Mouse (Mus musculus) liver, embryonic 14.5 days (tissue): Measurements from ENCODE around the gene Ctns. TPM values are rescaled to one million over a fixed set of nuclear protein-coding genes. Genes with fewer than 3 reads are reported as not detected.

Experiments used
- ATAC-seq: fragments of 200-750 bp; cut with Nextera tagmentation; 2 replicates; pipeline ENCODE4 v1.8.0; 2017; ENCODE audit warnings: moderate number of reproducible peaks, mild to moderate bottlenecking, moderate library complexity; ENCODE audit not compliant: insufficient read depth
- DNase-seq, 3 experiments: peaks; one replicate each; pipeline ENCODE4 v3.0.0-alpha.2; 2012 to 2013; ENCODE audit warnings: low read depth in 3 of 3, low spot score in 3 of 3
- H3K27ac ChIP-seq: fragments of 300-500 bp; sonication (generic); 2 replicates; pipeline ENCODE4 v1.5.1; 2014; ENCODE audit warnings: moderate library complexity, mild to moderate bottlenecking, control low read depth, inconsistent platforms
- H3K27me3 ChIP-seq: fragments of 300-500 bp; sonication (generic); 2 replicates; pipeline ENCODE4 v1.6.1; 2014; ENCODE audit warnings: mild to moderate bottlenecking, low read length, moderate library complexity; ENCODE audit not compliant: control insufficient read depth, insufficient read depth
- H3K36me3 ChIP-seq: fragments of 300-500 bp; sonication (generic); replicated peaks from 2 replicates; pipeline ENCODE4 v1.6.1; 2014; ENCODE audit warnings: low read depth; ENCODE audit not compliant: control insufficient read depth, insufficient read depth
- H3K4me1 ChIP-seq, 2 experiments: fragments of 200-500 bp in 1 of 2; fragments of 300-500 bp in 1 of 2; sonication (generic) in 1 of 2; replicated peaks; 2 replicates each; pipeline ENCODE4 v1.6.1; 2012 to 2014; ENCODE audit warnings: antibody characterized with exemption in 1 of 2, inconsistent platforms in 1 of 2, low read length in 1 of 2; ENCODE audit not compliant: control insufficient read depth in 2 of 2, insufficient read depth in 2 of 2
- H3K4me2 ChIP-seq: fragments of 300-500 bp; sonication (generic); 2 replicates; pipeline ENCODE4 v1.6.1; 2014; ENCODE audit warnings: low read depth, mild to moderate bottlenecking, control low read depth, moderate library complexity
- H3K4me3 ChIP-seq, 2 experiments: fragments of 200-500 bp in 1 of 2; fragments of 300-500 bp in 1 of 2; sonication (generic) in 1 of 2; 2 replicates each; pipeline ENCODE4 v1.5.1; 2012 to 2014; ENCODE audit warnings: low read depth in 2 of 2, low read length in 2 of 2, mild to moderate bottlenecking in 2 of 2, control low read depth in 1 of 2, inconsistent platforms in 1 of 2, moderate library complexity in 1 of 2; ENCODE audit not compliant: insufficient read depth in 1 of 2
- H3K9ac ChIP-seq: fragments of 300-500 bp; sonication (generic); replicated peaks from 2 replicates; pipeline ENCODE4 v1.6.1; 2014; ENCODE audit warnings: mild to moderate bottlenecking, control low read depth, moderate library complexity
- H3K9me3 ChIP-seq: fragments of 300-500 bp; sonication (generic); 2 replicates; pipeline ENCODE4 v1.6.1; 2016; ENCODE audit warnings: low read length, mixed read lengths; ENCODE audit not compliant: control insufficient read depth
- CTCF ChIP-seq: IDR thresholded peaks from 2 replicates; pipeline ENCODE4 v1.5.1; 2016; ENCODE audit warnings: antibody characterized with exemption, low read depth, control low read depth
- EP300 ChIP-seq: IDR thresholded peaks from 2 replicates; pipeline ENCODE4 v1.6.1; 2016; ENCODE audit warnings: antibody characterized with exemption, low read depth
- WGBS: fragments of 180-500 bp; shearing (Covaris S2); extraction: QIAGEN DNeasy Blood & Tissue Kit; methylation state at CpG from one replicate; pipeline ENCODE4 v1.1.7; 2014; ENCODE audit not compliant: insufficient replicate concordance; 5-methylcytosine and 5-hydroxymethylcytosine counted together
- polyA plus RNA-seq, 2 experiments: library from polyadenylated mRNA; depleted of rRNA in 1 of 2; stranded (reverse) in 1 of 2; unstranded in 1 of 2; fragments of >200 nt; fragmentation: Nextera tagmentation in 1 of 2; extraction: Ambion mirVana in 1 of 2; gene quantifications; 2 replicates each; pipeline versions ENCODE4 v1.2.1 to v1.2.3; 2012 to 2014

Ctns gene
- polyA plus RNA-seq, 2 experiments, result 4.8 to 5.3 TPM

DNA sequence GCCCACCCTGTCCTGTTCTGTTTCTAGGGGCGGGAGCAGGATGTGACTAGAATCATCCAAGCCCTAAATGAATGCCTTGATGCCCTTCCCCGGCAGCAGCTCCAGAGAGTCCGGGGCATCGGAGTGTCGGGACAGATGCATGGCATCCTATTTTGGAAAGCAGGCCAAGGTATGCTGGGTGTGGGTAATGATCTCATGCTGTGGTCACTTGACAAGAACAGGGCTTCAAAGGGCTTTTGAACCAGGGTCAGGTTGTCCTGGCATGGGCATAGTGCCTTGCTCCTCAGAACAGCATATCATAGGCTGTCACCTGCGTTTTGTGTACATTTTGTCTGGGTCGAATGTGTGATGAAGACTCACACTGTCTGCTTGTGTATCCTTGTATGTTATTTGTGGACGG is 5.1 kb upstream of the Ctns start:
- WGBS, result 68% methylated on average over 8 of the region's 8 CpGs
- ATAC-seq (no peak), DNase-seq (no peak)
- Histone ChIP-seq H3K36me3 (no peaks in the 10 kb centered on the region), H3K9me3 (no peaks in the 10 kb centered on the region), H3K4me2 (no peak overlapping the region), H3K9ac (no peak overlapping the region), H3K27me3 (no peaks in the 10 kb centered on the region), H3K4me3 (no peak overlapping the region), H3K4me1 (peaks cover 4 to 5% of the 10 kb centered on the region in 2 experiments), H3K27ac (no peak overlapping the region)
- TF ChIP-seq EP300, result no peak
- TF ChIP-seq CTCF, result no peak

- H3K9me3 ChIP-seq, result no peaks in the 10 kb centered on the region
- no peak overlapping the region for H3K4me2 ChIP-seq
- H3K27me3 ChIP-seq, result no peaks in the 10 kb centered on the region
- peaks cover 4 to 8% of the 10 kb centered on the region in 2 experiments for H3K4me1 ChIP-seq
- peak; percentile 40; the same call in 1 of the 2 replicates for TF ChIP-seq CTCF
- no peak for TF ChIP-seq EP300
- 33% methylated on average over 4 of the region's 4 CpGs for WGBS
- H3K9ac ChIP-seq, result no peak overlapping the region
- no peak for ATAC-seq
- no peak overlapping the region for H3K27ac ChIP-seq
- no peak for DNase-seq
- no peak overlapping the region for H3K4me3 ChIP-seq
- no peaks in the 10 kb centered on the region for H3K36me3 ChIP-seq
These were observed 2.8 kb upstream of the Ctns start for GRCm38 (mm10) chr11:73201597-73201996.

DNA sequence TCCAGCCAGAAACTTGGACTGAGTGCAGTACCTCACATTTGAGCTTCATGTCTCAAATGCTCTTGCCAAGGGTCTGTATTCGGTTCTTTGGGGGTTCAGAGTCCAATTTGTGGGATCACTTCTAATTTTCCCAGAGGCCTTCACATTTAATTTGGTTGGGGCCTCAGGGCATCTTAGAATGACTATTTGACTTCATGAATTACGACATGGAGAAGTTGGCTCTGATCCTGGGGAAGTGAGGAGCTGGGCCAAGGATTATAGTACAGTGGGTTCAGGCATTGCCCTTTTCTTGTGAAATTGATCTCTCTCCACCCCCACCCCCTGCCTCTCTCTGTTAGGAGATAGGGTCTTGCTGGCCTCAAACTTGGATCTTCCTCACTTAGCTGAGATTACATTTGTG is 2.2 kb upstream of the Ctns start:
- Histone ChIP-seq H3K4me2 (no peak overlapping the region), H3K4me3 (no peak overlapping the region), H3K36me3 (no peaks in the 10 kb centered on the region), H3K27me3 (no peaks in the 10 kb centered on the region), H3K27ac (no peak overlapping the region), H3K9me3 (no peaks in the 10 kb centered on the region), H3K4me1 (peaks cover 4 to 8% of the 10 kb centered on the region in 2 experiments), H3K9ac (no peak overlapping the region)
- DNase-seq, result no peak
- WGBS, result 63% methylated on average over 2 of the region's 2 CpGs
- TF ChIP-seq CTCF (no peak), EP300 (no peak)
- no peak for ATAC-seq

DNA sequence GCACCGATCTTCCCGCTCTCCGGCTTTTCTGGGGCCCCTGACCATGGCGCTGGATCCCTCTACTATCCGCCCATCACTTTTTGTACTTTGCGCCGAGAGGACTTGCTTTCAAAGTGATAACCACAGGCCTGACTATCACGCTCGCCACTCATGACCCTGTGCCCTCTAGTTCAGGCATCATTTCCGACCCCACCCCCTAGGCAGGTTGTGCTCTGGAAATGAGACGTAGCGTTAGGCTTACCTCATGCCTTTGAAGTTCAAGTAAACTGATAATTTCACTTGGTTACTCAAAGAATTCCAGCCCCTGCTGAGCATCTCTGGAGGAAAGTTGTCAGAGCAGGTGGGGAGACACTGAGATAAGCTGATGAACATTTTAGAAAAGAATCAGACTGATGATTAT is 1.0 kb upstream of the Ctns start:
- peak; percentile 14; the same call in 1 of the 2 replicates for ATAC-seq
- Histone ChIP-seq H3K27me3 (no peaks in the 10 kb centered on the region), H3K4me1 (peaks cover 4 to 8% of the 10 kb centered on the region in 2 experiments), H3K36me3 (no peaks in the 10 kb centered on the region), H3K9ac (peak overlapping the region; percentile 88), H3K9me3 (no peaks in the 10 kb centered on the region), H3K4me2 (peak overlapping the region; percentile 81), H3K27ac (no peak overlapping the region), H3K4me3 (peak overlapping the region; percentile 73 to 83)
- no peak for TF ChIP-seq EP300
- TF ChIP-seq CTCF, result no peak
- peak in 2 of 3 experiments; percentile 42 to 51 for DNase-seq
- under 1% methylated on average over 12 of the region's 12 CpGs for WGBS

- H3K4me2 ChIP-seq, result peak within 1 kb of the TSS; percentile 81
- no peaks in the 10 kb centered on the region for H3K36me3 ChIP-seq
- H3K4me1 ChIP-seq, result peaks cover 4 to 8% of the 10 kb centered on the region in 2 experiments
- peak; percentile 97 for ATAC-seq
- no peaks in the 10 kb centered on the region for H3K9me3 ChIP-seq
- peak within 1 kb of the TSS; percentile 88 for H3K9ac ChIP-seq
- TF ChIP-seq EP300 (no peak), CTCF (no peak)
- peak within 1 kb of the TSS; percentile 73 to 83 for H3K4me3 ChIP-seq
- H3K27me3 ChIP-seq, result no peaks in the 10 kb centered on the region
- H3K27ac ChIP-seq, result peak within 1 kb of the TSS; percentile 26
- WGBS, result under 1% methylated on average over 32 of the region's 32 CpGs
- DNase-seq, result peak; percentile 93 to 95 (median 95)
These were observed 429 bp upstream of the Ctns start, which contains the start of gene Shpk for GRCm38 (mm10) chr11:73199230-73199712. Gene Shpk, plus strand, starts transcription at chr11:73199460.
